Mouse (Mus musculus): ENCODE measurements around the gene Eef1akmt3. TPM values are rescaled to one million over a fixed set of nuclear protein-coding genes. Genes with fewer than 3 reads are reported as not detected.

The Eef1akmt3 gene
- polyA plus RNA-seq, 1 experiment = 0.11 TPM

GRCm38 (mm10) chr10:126988513-126989165 is 52.7 kb downstream of the Eef1akmt3 start:
- H3K36me3 ChIP-seq (ENCODE audit: control insufficient read depth, insufficient read depth) = peaks cover 19% of the 10 kb centered on the region
- no peaks in the 10 kb centered on the region for H3K27me3 ChIP-seq (ENCODE audit: control insufficient read depth, insufficient read depth, insufficient read length)
- no peak for TF ChIP-seq TCF12 (IDR thresholded peaks at IDR 0.05; ENCODE audit: insufficient read depth, poor library complexity, severe bottlenecking)
- TF ChIP-seq USF1 (IDR thresholded peaks at IDR 0.05; ENCODE audit: low read depth) = no peak
- no peak for TF ChIP-seq SRF (IDR thresholded peaks at IDR 0.05; ENCODE audit: control insufficient read depth, insufficient read length, low read depth)
- TF ChIP-seq MYOD1 (IDR thresholded peaks at IDR 0.05; ENCODE audit: control insufficient read depth in 1 of 3, insufficient read length in 2 of 3, low read depth in 2 of 3) = peak in 2 of 3 experiments; percentile 1 to 16
- TF ChIP-seq MYOG (IDR thresholded peaks at IDR 0.05; ENCODE audit: control insufficient read depth in 1 of 3, insufficient read depth in 1 of 3, insufficient read length in 2 of 3, low read depth in 2 of 3) = peak in 1 of 3 experiments; percentile 40
- TF ChIP-seq E2F4 (IDR thresholded peaks at IDR 0.05; ENCODE audit: insufficient read depth) = no peak
- no peak for TF ChIP-seq MAX (IDR thresholded peaks at IDR 0.05; ENCODE audit: low read depth)
- TF ChIP-seq POLR2AphosphoS2 (IDR thresholded peaks at IDR 0.05; ENCODE audit: insufficient read length, low read depth) = no peak
- no peak overlapping the region for H3K4me3 ChIP-seq
- H3ac ChIP-seq (ENCODE audit: control insufficient read depth, insufficient read length) = no peak overlapping the region
- H3K4me2 ChIP-seq (ENCODE audit: low read depth) = no peak overlapping the region
- H3K79me2 ChIP-seq (ENCODE audit: control insufficient read depth, insufficient read depth) = peaks cover 87% of the 10 kb centered on the region

DNA sequence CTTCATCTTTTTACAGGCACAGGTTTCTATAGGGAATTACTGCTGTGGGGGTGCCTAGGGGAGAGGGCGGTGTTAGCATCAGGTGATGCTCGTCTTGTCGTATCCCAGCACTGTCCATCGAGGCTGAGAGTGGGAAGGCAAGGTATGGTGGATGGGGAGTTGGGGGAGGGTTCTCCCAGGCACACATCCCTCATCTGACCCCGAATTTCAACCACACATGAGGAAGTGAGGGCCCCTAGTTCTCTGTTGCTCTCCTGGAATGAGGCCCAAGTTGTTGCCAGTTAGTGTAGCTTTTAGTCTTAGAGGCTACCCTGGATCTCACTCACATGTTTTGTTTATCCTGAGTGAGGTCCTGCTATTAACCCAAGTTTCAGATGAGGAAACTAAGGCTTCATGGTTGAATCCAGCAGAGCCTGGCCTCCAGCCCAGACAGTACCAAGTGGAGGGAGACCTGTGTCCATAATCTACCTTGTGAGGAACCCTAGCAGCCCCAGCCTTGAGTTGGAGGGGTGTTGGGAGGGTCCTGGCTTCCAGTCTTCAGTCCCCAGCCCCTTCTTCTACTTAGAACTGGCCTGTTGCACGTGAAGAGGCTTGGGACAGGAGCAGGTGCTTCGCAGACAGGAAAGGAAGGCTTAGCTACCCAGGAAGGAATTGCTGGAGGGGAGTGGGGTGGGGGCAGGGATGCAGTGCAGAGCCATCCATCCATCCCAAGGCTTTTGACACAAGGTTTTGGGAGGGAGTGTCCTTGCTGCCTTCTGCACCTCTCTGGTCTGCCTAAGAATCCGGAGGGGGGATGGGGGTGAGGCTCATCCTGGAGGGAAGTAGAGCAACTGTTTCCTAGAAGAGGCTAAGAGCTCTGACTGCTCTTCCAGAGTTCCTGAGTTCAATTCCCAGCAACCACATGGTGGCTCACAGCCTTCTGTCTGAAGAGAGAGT is 53.9 kb downstream of the Eef1akmt3 start:
- H3K4me2 ChIP-seq (ENCODE audit: low read depth) = no peak overlapping the region
- TF ChIP-seq REST (IDR thresholded peaks at IDR 0.05; ENCODE audit: insufficient read depth, insufficient read length) (no peak), MYOG (IDR thresholded peaks at IDR 0.05; ENCODE audit: control insufficient read depth in 1 of 3, insufficient read depth in 1 of 3, insufficient read length in 2 of 3, low read depth in 2 of 3) (no peak), POLR2AphosphoS2 (IDR thresholded peaks at IDR 0.05; ENCODE audit: insufficient read length, low read depth) (no peak), MYOD1 (IDR thresholded peaks at IDR 0.05; ENCODE audit: control insufficient read depth in 1 of 3, insufficient read length in 2 of 3, low read depth in 2 of 3) (no peak), MAX (IDR thresholded peaks at IDR 0.05; ENCODE audit: low read depth) (no peak), TCF12 (IDR thresholded peaks at IDR 0.05; ENCODE audit: insufficient read depth, poor library complexity, severe bottlenecking) (no peak), TCF3 (IDR thresholded peaks at IDR 0.05; ENCODE audit: insufficient read length, low read depth) (no peak), SRF (IDR thresholded peaks at IDR 0.05; ENCODE audit: control insufficient read depth, insufficient read length, low read depth) (no peak), USF1 (IDR thresholded peaks at IDR 0.05; ENCODE audit: low read depth) (no peak), CEBPB (IDR thresholded peaks at IDR 0.05; ENCODE audit: insufficient read depth, poor library complexity, severe bottlenecking) (no peak), POLR2A (IDR thresholded peaks at IDR 0.05; ENCODE audit: insufficient read length, low read depth) (no peak), E2F4 (IDR thresholded peaks at IDR 0.05; ENCODE audit: insufficient read depth) (no peak)
- no peak overlapping the region for H3K4me3 ChIP-seq
- no peaks in the 10 kb centered on the region for H3K27me3 ChIP-seq (ENCODE audit: control insufficient read depth, insufficient read depth, insufficient read length)
- no peak overlapping the region for H3ac ChIP-seq (ENCODE audit: control insufficient read depth, insufficient read length)
- peaks cover 98% of the 10 kb centered on the region for H3K79me2 ChIP-seq (ENCODE audit: control insufficient read depth, insufficient read depth)
- peaks cover 8% of the 10 kb centered on the region for H3K36me3 ChIP-seq (ENCODE audit: control insufficient read depth, insufficient read depth)

GRCm38 (mm10) chr10:126986541-126986961 is 54.8 kb downstream of the Eef1akmt3 start:
- Histone ChIP-seq H3K27me3 (ENCODE audit: control insufficient read depth, insufficient read depth, insufficient read length) (no peaks in the 10 kb centered on the region), H3K36me3 (ENCODE audit: control insufficient read depth, insufficient read depth) (no peaks in the 10 kb centered on the region), H3K4me2 (ENCODE audit: low read depth) (no peak overlapping the region), H3K4me3 (no peak overlapping the region), H3ac (ENCODE audit: control insufficient read depth, insufficient read length) (no peak overlapping the region), H3K79me2 (ENCODE audit: control insufficient read depth, insufficient read depth) (peaks cover 99% of the 10 kb centered on the region)
- TF ChIP-seq MYOG (IDR thresholded peaks at IDR 0.05; ENCODE audit: control insufficient read depth in 1 of 3, insufficient read depth in 1 of 3, insufficient read length in 2 of 3, low read depth in 2 of 3) (no peak), TCF12 (IDR thresholded peaks at IDR 0.05; ENCODE audit: insufficient read depth, poor library complexity, severe bottlenecking) (no peak), E2F4 (IDR thresholded peaks at IDR 0.05; ENCODE audit: insufficient read depth) (no peak)

DNA sequence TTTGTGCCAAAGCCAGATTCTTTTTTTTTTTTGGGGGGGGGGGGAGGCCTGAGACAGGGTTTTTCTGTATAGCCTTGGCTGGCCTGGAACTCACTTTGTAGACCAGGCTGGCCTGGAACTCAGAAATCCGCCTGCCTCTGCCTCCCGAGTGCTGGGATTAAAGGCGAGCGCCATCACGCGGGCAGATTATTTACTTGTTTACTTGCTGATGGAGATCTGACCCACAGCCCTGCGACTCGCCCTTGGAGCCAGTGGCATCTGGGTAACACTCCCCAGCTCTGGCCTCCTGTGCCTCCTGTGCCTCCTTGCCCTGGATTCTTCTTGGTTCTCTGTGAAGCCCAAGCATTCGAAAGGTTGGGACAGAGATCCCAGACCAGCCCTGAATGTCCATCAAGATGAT is 55.7 kb downstream of the Eef1akmt3 start:
- H3K79me2 ChIP-seq (ENCODE audit: control insufficient read depth, insufficient read depth) = peaks cover 99% of the 10 kb centered on the region
- no peaks in the 10 kb centered on the region for H3K36me3 ChIP-seq (ENCODE audit: control insufficient read depth, insufficient read depth)
- no peak overlapping the region for H3K4me3 ChIP-seq
- no peak overlapping the region for H3K4me2 ChIP-seq (ENCODE audit: low read depth)
- no peak for TF ChIP-seq MYOD1 (IDR thresholded peaks at IDR 0.05; ENCODE audit: control insufficient read depth in 1 of 3, insufficient read length in 2 of 3, low read depth in 2 of 3)
- no peak for TF ChIP-seq TCF12 (IDR thresholded peaks at IDR 0.05; ENCODE audit: insufficient read depth, poor library complexity, severe bottlenecking)
- TF ChIP-seq USF1 (IDR thresholded peaks at IDR 0.05; ENCODE audit: low read depth) = no peak
- no peak for TF ChIP-seq POLR2A (IDR thresholded peaks at IDR 0.05; ENCODE audit: insufficient read length, low read depth)
- TF ChIP-seq MAX (IDR thresholded peaks at IDR 0.05; ENCODE audit: low read depth) = no peak
- TF ChIP-seq POLR2AphosphoS2 (IDR thresholded peaks at IDR 0.05; ENCODE audit: insufficient read length, low read depth) = no peak
- no peaks in the 10 kb centered on the region for H3K27me3 ChIP-seq (ENCODE audit: control insufficient read depth, insufficient read depth, insufficient read length)
- H3ac ChIP-seq (ENCODE audit: control insufficient read depth, insufficient read length) = no peak overlapping the region

DNA sequence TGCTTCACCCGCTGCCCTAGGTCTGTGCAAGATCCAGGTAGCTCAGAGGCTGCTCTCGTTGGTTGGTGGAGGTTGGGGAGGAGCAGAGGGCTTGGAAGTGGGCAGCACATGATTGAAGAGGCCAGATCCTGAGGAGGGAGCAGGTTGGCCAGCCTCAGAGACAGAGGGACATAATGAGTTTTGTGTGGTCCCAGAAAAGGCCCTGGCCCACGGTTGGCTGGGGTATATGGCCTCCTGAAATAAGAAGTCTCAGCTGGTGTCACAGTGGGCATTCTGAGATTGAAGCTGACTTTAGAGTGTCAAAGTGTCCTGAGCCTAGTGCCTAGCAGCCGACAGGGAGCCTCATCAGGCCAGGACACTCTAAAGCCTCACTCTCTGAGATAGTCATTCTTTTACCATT is 56.2 kb downstream of the Eef1akmt3 start:
- Histone ChIP-seq H3K4me3 (no peak overlapping the region), H3K27me3 (ENCODE audit: control insufficient read depth, insufficient read depth, insufficient read length) (no peaks in the 10 kb centered on the region), H3ac (ENCODE audit: control insufficient read depth, insufficient read length) (no peak overlapping the region), H3K79me2 (ENCODE audit: control insufficient read depth, insufficient read depth) (peaks cover 99% of the 10 kb centered on the region), H3K4me2 (ENCODE audit: low read depth) (no peak overlapping the region), H3K36me3 (ENCODE audit: control insufficient read depth, insufficient read depth) (no peaks in the 10 kb centered on the region)
- no peak for TF ChIP-seq POLR2AphosphoS2 (IDR thresholded peaks at IDR 0.05; ENCODE audit: insufficient read length, low read depth)
- no peak for TF ChIP-seq MYOD1 (IDR thresholded peaks at IDR 0.05; ENCODE audit: control insufficient read depth in 1 of 3, insufficient read length in 2 of 3, low read depth in 2 of 3)
